In the genomic region with DNA sequence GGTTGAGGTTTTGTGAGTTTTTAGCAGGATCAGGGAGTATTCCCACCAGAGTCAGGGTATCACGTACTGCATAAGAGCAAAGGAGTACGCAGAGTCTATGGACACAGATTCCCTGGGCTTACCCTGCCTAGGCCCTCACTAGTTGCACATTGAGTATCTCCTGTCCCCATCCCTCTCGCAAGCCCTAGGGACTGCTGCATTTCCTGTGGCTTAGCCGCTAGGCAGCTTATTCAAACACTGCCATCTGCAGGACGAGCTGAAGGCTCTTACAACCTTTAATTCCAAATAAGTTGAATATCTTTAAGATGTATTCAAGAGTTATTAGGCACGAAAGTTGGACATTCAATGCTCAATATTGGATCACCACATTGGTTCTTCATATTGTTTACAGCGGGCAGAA, we compare ENCODE assay signal across 9 mouse cellular contexts.
DNase-seq lines count a peak whose midpoint lies in the region; ATAC-seq and TF ChIP-seq lines count a peak whose summit lies in the region.
"Had no signal": no experiment of that assay in that cellular context is flagged by ENCODE, and none has a peak within 500 bp of the region (broad histone marks: within the 10 kb centered on the region; RNA-seq: fewer than 3 reads in every experiment).

No protein-coding gene starts in this region.

- peak; percentile 71 for TF ChIP-seq CTCF in heart, adult 2 months (IDR thresholded peaks at IDR 0.05)
- peak; percentile 43; the same call in 1 of the 2 replicates for TF ChIP-seq CTCF in small intestine, adult 2 months (IDR thresholded peaks at IDR 0.05; ENCODE audit: extremely low read depth, insufficient read length, insufficient replicate concordance, low read depth, low read length)

- intact Hi-C loops in heart, adult 2 months (cut with DNase I), result loop anchor here (1.0 to 2.0 kb wide), 2 partner anchors 96 to 163 kb away; no protein-coding TSS in a partner anchor

- no peak overlapping the region for H3K4me3 ChIP-seq in heart, adult 2 months
- no peak overlapping the region for H3K4me3 ChIP-seq in midbrain, embryonic 11.5 days (ENCODE audit: low read depth, low read length)
- H3K4me3 ChIP-seq in midbrain, embryonic 13.5 days (replicated peaks), result no peak overlapping the region
- no peak overlapping the region for H3K4me3 ChIP-seq in small intestine, adult 2 months (ENCODE audit: low read depth, low read length)
- H3K4me3 ChIP-seq: lung, embryonic 15.5 days had no signal

- no peak overlapping the region for H3K9ac ChIP-seq in heart, adult 2 months (ENCODE audit: low read depth, low read length)
- H3K9ac ChIP-seq in midbrain, embryonic 11.5 days (ENCODE audit: low read length), result no peak overlapping the region
- H3K9ac ChIP-seq in midbrain, embryonic 13.5 days (replicated peaks), result no peak overlapping the region
- H3K9ac ChIP-seq: lung, embryonic 15.5 days had no signal

- H3K27me3 ChIP-seq in heart, adult 2 months (ENCODE audit: control insufficient read depth, insufficient read depth, low read length), result no peaks in the 10 kb centered on the region
- no peaks in the 10 kb centered on the region for H3K27me3 ChIP-seq in midbrain, embryonic 11.5 days (ENCODE audit: control insufficient read depth, insufficient read depth, low read length)
- no peaks in the 10 kb centered on the region for H3K27me3 ChIP-seq in midbrain, embryonic 13.5 days
- no peaks in the 10 kb centered on the region for H3K27me3 ChIP-seq in small intestine, adult 2 months (ENCODE audit: control insufficient read depth, insufficient read depth, low read length)
- H3K27me3 ChIP-seq: lung, embryonic 15.5 days had no signal

- H3K79me2 ChIP-seq in heart, adult 2 months (replicated peaks; ENCODE audit: control insufficient read depth, insufficient read depth, low read length), result no peaks in the 10 kb centered on the region

- H3K36me3 ChIP-seq in heart, adult 2 months (ENCODE audit: control insufficient read depth, insufficient read depth, low read length), result no peaks in the 10 kb centered on the region
- H3K36me3 ChIP-seq in midbrain, embryonic 11.5 days (ENCODE audit: control insufficient read depth, insufficient read depth, low read length), result no peaks in the 10 kb centered on the region; the same call in 1 of the 2 replicates
- H3K36me3 ChIP-seq in midbrain, embryonic 13.5 days, result peaks cover 31% of the 10 kb centered on the region
- no peaks in the 10 kb centered on the region for H3K36me3 ChIP-seq in small intestine, adult 2 months (ENCODE audit: control insufficient read depth, insufficient read depth, low read length)
- H3K36me3 ChIP-seq: lung, embryonic 15.5 days had no signal

- no peaks in the 10 kb centered on the region for H3K9me3 ChIP-seq in midbrain, embryonic 11.5 days (ENCODE audit: control insufficient read depth, low read length)
- no peaks in the 10 kb centered on the region for H3K9me3 ChIP-seq in midbrain, embryonic 13.5 days
- H3K9me3 ChIP-seq: lung, embryonic 15.5 days had no signal

- H3K27ac ChIP-seq in heart, adult 2 months, result no peak overlapping the region
- H3K27ac ChIP-seq in midbrain, embryonic 11.5 days (ENCODE audit: low read depth, low read length), result no peak overlapping the region
- H3K27ac ChIP-seq in midbrain, embryonic 13.5 days, result no peak overlapping the region
- no peak overlapping the region for H3K27ac ChIP-seq in small intestine, adult 2 months (ENCODE audit: insufficient read depth, low read depth, low read length)
- H3K27ac ChIP-seq: lung, embryonic 15.5 days had no signal

- no peak for ATAC-seq in midbrain, embryonic 11.5 days (ENCODE audit: low FRiP score)
- ATAC-seq in midbrain, embryonic 13.5 days, result no peak

- no peak for TF ChIP-seq POLR2A in heart, adult 2 months (IDR thresholded peaks at IDR 0.05; ENCODE audit: insufficient read depth, low read depth, low read length)
- no peak for TF ChIP-seq POLR2A in small intestine, adult 2 months (IDR thresholded peaks at IDR 0.05; ENCODE audit: low read depth, low read length)

- TF ChIP-seq EP300 in heart, adult 2 months (IDR thresholded peaks at IDR 0.05; ENCODE audit: insufficient read depth, low read depth, low read length), result no peak

- peak in 1 of 2 experiments; percentile 21 for DNase-seq in heart, adult 2 months
- no peak for DNase-seq in heart, adult 9 months (ENCODE audit: low spot score in 2 of 2)
- DNase-seq in midbrain, embryonic 11.5 days (ENCODE audit: low spot score, missing footprints), result peak; percentile 77
- peak; percentile 52 for DNase-seq in embryo, embryonic 11 days
- DNase-seq in spleen, postnatal 10 days (ENCODE audit: low spot score in 2 of 2), result no peak
- no peak for DNase-seq in right cerebral cortex, postnatal 10 days (ENCODE audit: low spot score in 2 of 2)

- H3K4me2 ChIP-seq in midbrain, embryonic 11.5 days, result no peak overlapping the region
- H3K4me2 ChIP-seq in midbrain, embryonic 13.5 days (replicated peaks), result no peak overlapping the region
- H3K4me2 ChIP-seq: lung, embryonic 15.5 days had no signal

- H3K4me1 ChIP-seq in heart, adult 2 months (ENCODE audit: control insufficient read depth, insufficient read depth, low read length), result no peaks in the 10 kb centered on the region
- H3K4me1 ChIP-seq in midbrain, embryonic 11.5 days (ENCODE audit: control insufficient read depth, insufficient read depth, low read length), result no peaks in the 10 kb centered on the region
- H3K4me1 ChIP-seq in midbrain, embryonic 13.5 days (replicated peaks), result peaks cover 8% of the 10 kb centered on the region; the same call in 1 of the 2 replicates
- no peaks in the 10 kb centered on the region for H3K4me1 ChIP-seq in small intestine, adult 2 months (ENCODE audit: control insufficient read depth, insufficient read depth, insufficient read length, low read length)
- H3K4me1 ChIP-seq: lung, embryonic 15.5 days had no signal

- WGBS in heart, adult 2 months, result 31% methylated on average over 7 of the region's 7 CpGs
- WGBS in midbrain, embryonic 11.5 days, result 43% methylated on average over 7 of the region's 7 CpGs
- 48% methylated on average over 7 of the region's 7 CpGs for WGBS in midbrain, embryonic 13.5 days
- 42% methylated on average over 7 of the region's 7 CpGs for WGBS in small intestine, adult 2 months

Comparison
In these comparisons a context has a peak if more than half of its experiments do, and no peak if none do; other contexts are left out.
1. DNase-seq: peak in midbrain, embryonic 11.5 days (single experiment) and embryo, embryonic 11 days (single experiment); none in heart, adult 9 months (0 of 2), spleen, postnatal 10 days (0 of 2) and right cerebral cortex, postnatal 10 days (0 of 2).